Mouse (Mus musculus) CH12.LX (cell line): ENCODE results near the gene Gm49387. TPM values are rescaled to one million over a fixed set of nuclear protein-coding genes. Genes with fewer than 3 reads are reported as not detected.

Experiments used
- DNase-seq: peaks from one replicate; pipeline ENCODE4 v3.0.0-alpha.2; 2013; ENCODE audit errors: extremely low read depth
- H3K27ac ChIP-seq: 2 replicates; pipeline ENCODE4 v1.5.1; 2012; ENCODE audit warnings: low read depth, mild to moderate bottlenecking, control low read depth, moderate library complexity; ENCODE audit not compliant: insufficient read depth
- H3K27me3 ChIP-seq: replicated peaks from 2 replicates; pipeline ENCODE3; 2012; ENCODE audit warnings: inconsistent platforms
- H3K36me3 ChIP-seq, 2 experiments: replicated peaks in 1 of 2; 2 replicates each; pipeline versions ENCODE3 to v1.6.1; 2012; ENCODE audit warnings: inconsistent platforms in 1 of 2, low read length in 1 of 2, mild to moderate bottlenecking in 1 of 2, mixed read lengths in 1 of 2, moderate library complexity in 1 of 2; ENCODE audit not compliant: control insufficient read depth in 1 of 2, insufficient read depth in 1 of 2
- H3K4me1 ChIP-seq, 2 experiments: 2 replicates each; pipeline ENCODE4 v1.6.1; 2012; ENCODE audit warnings: inconsistent platforms in 1 of 2, moderate library complexity in 1 of 2; ENCODE audit not compliant: insufficient read depth in 2 of 2, control insufficient read depth in 1 of 2
- H3K4me2 ChIP-seq: 2 replicates; pipeline ENCODE4 v1.6.1; 2012; ENCODE audit warnings: low read depth, mild to moderate bottlenecking, control low read depth; ENCODE audit not compliant: poor library complexity, insufficient read depth, severe bottlenecking
- H3K4me3 ChIP-seq, 3 experiments: fragments of 150-350 bp in 1 of 3; sonication (generic) in 1 of 3; replicated peaks in 1 of 3; 2 replicates each; pipeline versions ENCODE3 to v1.5.1; 2011 to 2012; ENCODE audit warnings: low read depth in 2 of 3, low read length in 2 of 3, mild to moderate bottlenecking in 2 of 3, moderate library complexity in 2 of 3, control low read depth in 1 of 3, improper control_type of control experiment in 1 of 3, inconsistent platforms in 1 of 3, mixed read lengths in 1 of 3; ENCODE audit not compliant: poor library complexity in 1 of 3
- H3K79me2 ChIP-seq: replicated peaks from 2 replicates; pipeline ENCODE4 v1.6.1; 2012; ENCODE audit warnings: mild to moderate bottlenecking, moderate library complexity; ENCODE audit not compliant: control insufficient read depth, poor library complexity, insufficient read depth, severe bottlenecking; ENCODE audit errors: extremely low read depth
- H3K9ac ChIP-seq: 2 replicates; pipeline ENCODE4 v1.6.1; 2012; ENCODE audit warnings: low read depth, mild to moderate bottlenecking, control low read depth, moderate library complexity; ENCODE audit not compliant: insufficient read depth
- H3K9me3 ChIP-seq: replicated peaks from 2 replicates; pipeline ENCODE3; 2012; ENCODE audit warnings: low read length, inconsistent platforms, mixed read lengths
- CHD1 ChIP-seq: IDR thresholded peaks from 2 replicates; pipeline ENCODE4 v1.6.1; 2012; ENCODE audit warnings: low read depth, low read length, improper control_type of control experiment, inconsistent platforms
- CHD2 ChIP-seq: IDR thresholded peaks from 2 replicates; pipeline ENCODE4 v1.6.1; 2011; ENCODE audit warnings: low read length, improper control_type of control experiment
- CTCF ChIP-seq, 2 experiments: IDR thresholded peaks in 1 of 2; conservative IDR thresholded peaks in 1 of 2; 2 replicates each; pipeline ENCODE4 v1.5.1; 2011 to 2012; ENCODE audit warnings: low read depth in 2 of 2, low read length in 2 of 2, improper control_type of control experiment in 1 of 2, inconsistent platforms in 1 of 2, mild to moderate bottlenecking in 1 of 2, moderate library complexity in 1 of 2
- ELF1 ChIP-seq: IDR thresholded peaks from 2 replicates; pipeline ENCODE4 v1.6.1; 2014; ENCODE audit warnings: low read depth, mild to moderate bottlenecking, inconsistent platforms, low read length, improper control_type of control experiment
- EP300 ChIP-seq: IDR thresholded peaks from 2 replicates; pipeline ENCODE4 v1.6.1; 2011; ENCODE audit warnings: low read length, improper control_type of control experiment
- IRF4 ChIP-seq: IDR thresholded peaks from 2 replicates; pipeline ENCODE4 v1.6.1; 2014; ENCODE audit warnings: low read depth, mild to moderate bottlenecking, inconsistent platforms, low read length, improper control_type of control experiment
- JUN ChIP-seq: IDR thresholded peaks from 2 replicates; pipeline ENCODE4 v1.6.1; 2011; ENCODE audit warnings: low read depth, mild to moderate bottlenecking, low read length, improper control_type of control experiment, moderate library complexity; ENCODE audit not compliant: insufficient read depth
- JUND ChIP-seq: conservative IDR thresholded peaks from 2 replicates; pipeline ENCODE4 v1.6.1; 2011; ENCODE audit warnings: low read depth, low read length, improper control_type of control experiment
- MAFK ChIP-seq: IDR thresholded peaks from 2 replicates; pipeline ENCODE4 v1.6.1; 2011; ENCODE audit warnings: low read length, improper control_type of control experiment; ENCODE audit not compliant: insufficient replicate concordance
- MAX ChIP-seq: IDR thresholded peaks from 2 replicates; pipeline ENCODE4 v1.6.1; 2011; ENCODE audit warnings: low read length, improper control_type of control experiment
- MAZ ChIP-seq: IDR thresholded peaks from 2 replicates; pipeline ENCODE4 v1.6.1; 2012; ENCODE audit warnings: low read depth, mild to moderate bottlenecking, inconsistent platforms, low read length, improper control_type of control experiment, moderate library complexity
- MEF2A ChIP-seq: IDR thresholded peaks from 2 replicates; pipeline ENCODE4 v1.6.1; 2014; ENCODE audit warnings: low read depth, mild to moderate bottlenecking, inconsistent platforms, low read length, improper control_type of control experiment, borderline replicate concordance
- NRF1 ChIP-seq: IDR thresholded peaks from 2 replicates; pipeline ENCODE4 v1.6.1; 2014; ENCODE audit warnings: low read depth, mild to moderate bottlenecking, inconsistent platforms, low read length, improper control_type of control experiment, moderate library complexity
- TBP ChIP-seq: conservative IDR thresholded peaks from 2 replicates; pipeline ENCODE4 v1.6.1; 2011; ENCODE audit warnings: low read depth, low read length, improper control_type of control experiment
- ZC3H11A ChIP-seq: IDR thresholded peaks from 2 replicates; pipeline ENCODE4 v1.6.1; 2012; ENCODE audit warnings: low read depth, mild to moderate bottlenecking, inconsistent platforms, low read length, improper control_type of control experiment
- ZKSCAN1 ChIP-seq: IDR thresholded peaks from 2 replicates; pipeline ENCODE4 v1.6.1; 2012; ENCODE audit warnings: low read depth, inconsistent platforms, low read length, improper control_type of control experiment, borderline replicate concordance
- ZMIZ1 ChIP-seq: IDR thresholded peaks from 2 replicates; pipeline ENCODE4 v1.6.1; 2012; ENCODE audit warnings: low read depth, mild to moderate bottlenecking, inconsistent platforms, low read length, improper control_type of control experiment
- ZNF384 ChIP-seq: IDR thresholded peaks from 2 replicates; pipeline ENCODE4 v1.6.1; 2012; ENCODE audit warnings: low read depth, low read length, improper control_type of control experiment, inconsistent platforms
- dilution Hi-C: fragments of 300-500 bp; cut with MboI; formaldehyde crosslinking; loops from 2 replicates; pipeline ENCODE4 v1.14.3; 2020; ENCODE audit warnings: low sequenced_read_pairs; ENCODE audit not compliant: extremely low pct_unique_long_range_greater_than_20kb, extremely low pct_ligation_motif_present
- in situ Hi-C: fragments of 300-500 bp; cut with MboI; formaldehyde crosslinking; loops from 3 replicates; pipeline ENCODE4 v1.14.3; 2019; ENCODE audit warnings: low sequenced_read_pairs, low pct_ligation_motif_present, low pct_unique_long_range_greater_than_20kb, mixed read lengths
- polyA plus RNA-seq: library from polyadenylated mRNA; unstranded; fragments of >175 nt; gene quantifications from 2 replicates; pipeline ENCODE4 v1.2.1, GENCODE M21; 2012; ENCODE audit warnings: low read depth; ENCODE audit not compliant: insufficient read length
- total RNA-seq, 2 experiments: library from RNA; depleted of rRNA; stranded (reverse); fragments of 300-350 nt in 1 of 2; fragments of >200 nt in 1 of 2; gene quantifications; 2 replicates each; pipeline ENCODE4 v1.2.3; 2012 to 2014

The Gm49387 gene
- total and polyA plus RNA-seq, 3 experiments, result 0.71 TPM; not detected in 2

DNA sequence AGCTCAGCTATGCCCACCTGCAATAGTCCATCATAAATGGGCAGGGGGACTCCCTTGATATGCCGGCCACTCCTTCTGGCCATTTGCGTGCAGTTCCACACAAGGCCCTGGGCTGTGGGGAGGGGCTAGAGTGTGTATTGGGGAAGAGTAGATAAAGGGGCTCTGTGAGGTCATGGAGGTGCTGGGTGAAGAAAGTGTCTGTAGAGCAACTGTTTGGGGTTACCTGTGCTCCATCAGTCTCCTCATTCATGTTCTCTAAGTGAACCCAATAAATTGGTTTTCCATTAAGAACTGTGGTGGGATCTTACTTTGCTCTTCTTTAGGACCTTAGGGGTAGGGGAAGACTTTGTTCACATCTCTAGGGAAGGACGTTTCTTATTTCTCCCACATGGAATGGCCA lies 49.4 kb downstream of the Gm49387 start, which contains the start of gene Colq:
Gene Colq, minus strand, starts transcription at position 101 of the 400 bp plus-strand sequence.
- no peaks in the 10 kb centered on the region for H3K36me3 ChIP-seq
- in situ Hi-C loops (no loop called here), dilution Hi-C loops (no loop called here)
- H3K9me3 ChIP-seq, result peaks cover 4% of the 10 kb centered on the region
- H3K9ac ChIP-seq, result no peak within 1 kb of the TSS
- H3K4me2 ChIP-seq, result no peak within 1 kb of the TSS
- H3K27me3 ChIP-seq, result no peaks in the 10 kb centered on the region
- DNase-seq, result no peak
- no peak for TF ChIP-seq ZKSCAN1
- no peaks in the 10 kb centered on the region for H3K79me2 ChIP-seq
- H3K4me1 ChIP-seq, result peaks cover 12 to 25% of the 10 kb centered on the region in 2 experiments
- H3K27ac ChIP-seq, result no peak within 1 kb of the TSS
- no peak within 1 kb of the TSS for H3K4me3 ChIP-seq

DNA sequence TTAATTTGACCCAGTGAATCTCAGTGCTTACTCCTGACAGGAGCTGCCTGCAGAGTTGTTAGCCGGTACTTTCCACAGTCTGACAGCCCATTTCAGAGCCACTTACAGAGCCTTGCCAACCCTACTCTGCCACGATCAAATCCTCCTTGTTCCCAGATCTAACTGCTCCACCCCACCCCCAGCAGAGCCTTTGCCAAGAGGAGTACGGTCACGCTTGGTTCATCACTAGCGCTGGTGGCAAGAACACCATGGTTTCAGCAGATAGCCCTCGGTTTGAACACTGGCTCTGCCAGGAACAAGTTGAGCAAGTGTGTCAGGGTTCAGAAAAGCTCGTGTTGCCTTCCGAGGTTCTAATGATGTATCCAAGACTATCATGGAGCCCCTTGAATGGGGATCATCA lies 54.2 kb downstream of the Gm49387 start:
- Histone ChIP-seq H3K9me3 (no peaks in the 10 kb centered on the region), H3K9ac (no peak overlapping the region), H3K4me1 (no peaks in the 10 kb centered on the region; a peak in 1 of 4 replicates), H3K79me2 (no peaks in the 10 kb centered on the region), H3K4me3 (no peak overlapping the region), H3K4me2 (no peak overlapping the region), H3K27ac (no peak overlapping the region), H3K36me3 (no peaks in the 10 kb centered on the region), H3K27me3 (no peaks in the 10 kb centered on the region)
- dilution Hi-C loops, result no loop called here
- no peak for DNase-seq
- no peak for TF ChIP-seq CTCF (conservative IDR thresholded peaks at IDR 0.05 in 1 of 2, IDR thresholded peaks at IDR 0.05 in 1 of 2; ENCODE audit: low read depth in 2 of 2, low read length in 2 of 2)
- no peak for TF ChIP-seq MAZ
- TF ChIP-seq TBP, result no peak
- no peak for TF ChIP-seq CHD2
- TF ChIP-seq MEF2A, result no peak
- TF ChIP-seq JUN, result no peak
- no peak for TF ChIP-seq ZNF384
- TF ChIP-seq MAX, result no peak
- in situ Hi-C loops, result no loop called here

DNA sequence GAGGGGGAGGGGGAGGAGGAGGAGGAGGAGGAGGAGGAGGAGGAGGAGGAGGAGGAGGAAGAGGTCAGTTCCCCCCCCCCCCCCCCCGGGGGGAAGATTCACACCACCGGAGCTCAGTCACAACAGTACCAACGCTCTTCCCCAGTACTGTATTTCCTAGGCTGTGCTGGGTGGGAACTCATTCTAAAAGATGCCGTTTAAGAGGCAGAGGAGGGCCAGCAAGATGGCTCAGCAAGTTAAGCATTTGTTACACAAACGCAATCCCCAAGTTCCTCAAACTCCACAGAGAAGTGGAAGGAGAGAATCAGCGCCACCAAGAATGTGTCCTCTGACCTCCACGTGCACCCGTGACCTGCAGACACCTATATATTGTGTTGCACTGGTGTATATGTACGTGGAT lies 57.6 kb downstream of the Gm49387 start:
- dilution Hi-C loops (no loop called here), in situ Hi-C loops (no loop called here)
- Histone ChIP-seq H3K4me1 (no peaks in the 10 kb centered on the region; a peak in 1 of 4 replicates), H3K9ac (no peak overlapping the region), H3K79me2 (no peaks in the 10 kb centered on the region), H3K9me3 (peaks cover 5% of the 10 kb centered on the region), H3K4me3 (no peak overlapping the region), H3K36me3 (peaks cover 0 to 3% of the 10 kb centered on the region in 2 experiments), H3K4me2 (no peak overlapping the region), H3K27me3 (no peaks in the 10 kb centered on the region), H3K27ac (no peak overlapping the region)
- TF ChIP-seq CHD1 (no peak), NRF1 (no peak), ELF1 (no peak), EP300 (no peak), JUN (no peak), IRF4 (no peak), JUND (no peak), ZMIZ1 (no peak), MAZ (no peak), ZC3H11A (no peak), MAFK (no peak)
- DNase-seq, result no peak
